Mouse (Mus musculus) limb, embryonic 10.5 days (tissue): Measurements from ENCODE around the gene Ppp2r5e. TPM values are rescaled to one million over a fixed set of nuclear protein-coding genes. Genes with fewer than 3 reads are reported as not detected.

Source experiments
- DNase-seq: peaks from one replicate; pipeline ENCODE4 v3.0.0-alpha.2; 2017; ENCODE audit warnings: low spot score
- H3K27ac ChIP-seq: fragments of 300-500 bp; sonication (generic); 2 replicates; pipeline ENCODE4 v1.5.1; 2016; ENCODE audit warnings: mild to moderate bottlenecking
- H3K27me3 ChIP-seq: fragments of 300-500 bp; sonication (generic); 2 replicates; pipeline ENCODE4 v1.6.1; 2016; ENCODE audit warnings: low read depth, mild to moderate bottlenecking; ENCODE audit not compliant: poor library complexity, severe bottlenecking
- H3K36me3 ChIP-seq: fragments of 300-500 bp; sonication (generic); 2 replicates; pipeline ENCODE4 v1.6.1; 2016; ENCODE audit warnings: mild to moderate bottlenecking, moderate library complexity
- H3K4me1 ChIP-seq: fragments of 300-500 bp; sonication (generic); 2 replicates; pipeline ENCODE4 v1.6.1; 2016
- H3K4me3 ChIP-seq: fragments of 300-500 bp; sonication (generic); 2 replicates; pipeline ENCODE4 v1.5.1; 2016; ENCODE audit warnings: mild to moderate bottlenecking, moderate library complexity
- H3K9me3 ChIP-seq: fragments of 300-500 bp; sonication (generic); replicated peaks from 2 replicates; pipeline ENCODE4 v1.6.1; 2016; ENCODE audit warnings: mild to moderate bottlenecking
- WGBS: fragments of 180-500 bp; shearing (Covaris S2); methylation state at CpG from one replicate; pipeline ENCODE4 v1.1.7; 2016; 5-methylcytosine and 5-hydroxymethylcytosine counted together
- polyA plus RNA-seq: library from polyadenylated mRNA; unstranded; fragments of >200 nt; fragmentation: Nextera tagmentation; extraction: Ambion mirVana; gene quantifications from 2 replicates; pipeline ENCODE4 v1.2.1, GENCODE M21; 2016

Ppp2r5e gene
- polyA plus RNA-seq, 1 experiment from 2014 or later = 12.7 TPM

- Histone ChIP-seq H3K4me1 (peaks cover 16% of the 10 kb centered on the region), H3K36me3 (no peaks in the 10 kb centered on the region), H3K9me3 (no peaks in the 10 kb centered on the region), H3K27me3 (no peaks in the 10 kb centered on the region), H3K4me3 (no peak overlapping the region), H3K27ac (no peak overlapping the region)
- no peak for DNase-seq
- 80% methylated on average over 2 of the region's 2 CpGs for WGBS
Measured at GRCm38 (mm10) chr12:75544666-75545065, 51.4 kb downstream of the Ppp2r5e start.

- H3K4me3 ChIP-seq = no peak overlapping the region
- no peak overlapping the region for H3K27ac ChIP-seq
- no peaks in the 10 kb centered on the region for H3K27me3 ChIP-seq
- H3K4me1 ChIP-seq = peaks cover 16% of the 10 kb centered on the region
- 91% methylated on average over 2 of the region's 2 CpGs for WGBS
- no peaks in the 10 kb centered on the region for H3K9me3 ChIP-seq
- no peak for DNase-seq
- H3K36me3 ChIP-seq = no peaks in the 10 kb centered on the region
Measured at GRCm38 (mm10) chr12:75544259-75544658, 51.8 kb downstream of the Ppp2r5e start.

- no peak overlapping the region for H3K27ac ChIP-seq
- 82% methylated on average over 3 of the region's 3 CpGs for WGBS
- H3K27me3 ChIP-seq = no peaks in the 10 kb centered on the region
- H3K9me3 ChIP-seq = no peaks in the 10 kb centered on the region
- H3K4me1 ChIP-seq = peaks cover 16% of the 10 kb centered on the region
- no peak overlapping the region for H3K4me3 ChIP-seq
- DNase-seq = no peak
- no peaks in the 10 kb centered on the region for H3K36me3 ChIP-seq
Measured at GRCm38 (mm10) chr12:75543346-75543745, 52.7 kb downstream of the Ppp2r5e start.

GRCm38 (mm10) chr12:75540621-75541171 lies 55.3 kb downstream of the Ppp2r5e start:
- Histone ChIP-seq H3K36me3 (no peaks in the 10 kb centered on the region), H3K27ac (no peak overlapping the region), H3K4me1 (peaks cover 12% of the 10 kb centered on the region), H3K4me3 (no peak overlapping the region), H3K9me3 (no peaks in the 10 kb centered on the region), H3K27me3 (no peaks in the 10 kb centered on the region)
- 90% methylated on average over 5 of the region's 5 CpGs for WGBS
- DNase-seq = no peak

- Histone ChIP-seq H3K4me1 (peaks cover 12% of the 10 kb centered on the region), H3K27ac (no peak overlapping the region), H3K27me3 (no peaks in the 10 kb centered on the region), H3K9me3 (no peaks in the 10 kb centered on the region), H3K36me3 (no peaks in the 10 kb centered on the region), H3K4me3 (no peak overlapping the region)
- no peak for DNase-seq
- 87% methylated on average over 3 of the region's 3 CpGs for WGBS
Measured at GRCm38 (mm10) chr12:75539228-75539627, 56.8 kb downstream of the Ppp2r5e start.

- DNase-seq = no peak
- Histone ChIP-seq H3K4me1 (peaks cover 8% of the 10 kb centered on the region), H3K36me3 (no peaks in the 10 kb centered on the region), H3K27ac (no peak overlapping the region), H3K4me3 (no peak overlapping the region), H3K9me3 (no peaks in the 10 kb centered on the region), H3K27me3 (no peaks in the 10 kb centered on the region)
- 83% methylated on average over 6 of the region's 6 CpGs for WGBS
Measured at GRCm38 (mm10) chr12:75537673-75538423, 58.2 kb downstream of the Ppp2r5e start.

GRCm38 (mm10) chr12:75537019-75537672 lies 58.9 kb downstream of the Ppp2r5e start:
- Histone ChIP-seq H3K4me3 (no peak overlapping the region), H3K9me3 (no peaks in the 10 kb centered on the region), H3K4me1 (peaks cover 8% of the 10 kb centered on the region), H3K27me3 (no peaks in the 10 kb centered on the region), H3K27ac (no peak overlapping the region), H3K36me3 (no peaks in the 10 kb centered on the region)
- no peak for DNase-seq
- 72% methylated on average over 7 of the region's 7 CpGs for WGBS

- Histone ChIP-seq H3K36me3 (no peaks in the 10 kb centered on the region), H3K9me3 (no peaks in the 10 kb centered on the region), H3K27me3 (no peaks in the 10 kb centered on the region), H3K27ac (no peak overlapping the region), H3K4me1 (peaks cover 8% of the 10 kb centered on the region), H3K4me3 (no peak overlapping the region)
- DNase-seq = no peak
- WGBS = 91% methylated on average over 7 of the region's 7 CpGs
Measured at GRCm38 (mm10) chr12:75536566-75536965, 59.5 kb downstream of the Ppp2r5e start.

GRCm38 (mm10) chr12:75533145-75533544 lies 62.9 kb downstream of the Ppp2r5e start:
- Histone ChIP-seq H3K27me3 (no peaks in the 10 kb centered on the region), H3K27ac (no peak overlapping the region), H3K36me3 (no peaks in the 10 kb centered on the region), H3K4me1 (no peaks in the 10 kb centered on the region), H3K9me3 (no peaks in the 10 kb centered on the region), H3K4me3 (no peak overlapping the region)
- DNase-seq = no peak

GRCm38 (mm10) chr12:75531895-75532294 lies 64.2 kb downstream of the Ppp2r5e start:
- Histone ChIP-seq H3K27ac (no peak overlapping the region), H3K9me3 (no peaks in the 10 kb centered on the region), H3K36me3 (no peaks in the 10 kb centered on the region), H3K4me3 (no peak overlapping the region), H3K4me1 (no peaks in the 10 kb centered on the region), H3K27me3 (no peaks in the 10 kb centered on the region)
- no peak for DNase-seq
- 92% methylated on average over 2 of the region's 2 CpGs for WGBS

- Histone ChIP-seq H3K4me3 (no peak overlapping the region), H3K9me3 (no peaks in the 10 kb centered on the region), H3K27me3 (no peaks in the 10 kb centered on the region), H3K4me1 (no peaks in the 10 kb centered on the region), H3K36me3 (0 out of 2 replicates have a peak, but pooled peaks cover 4% of the 10 kb centered on the region), H3K27ac (no peak overlapping the region)
- no peak for DNase-seq
- 87% methylated on average over 7 of the region's 7 CpGs for WGBS
Measured at GRCm38 (mm10) chr12:75528857-75529808, 66.9 kb downstream of the Ppp2r5e start.

GRCm38 (mm10) chr12:75528300-75528699 lies 67.7 kb downstream of the Ppp2r5e start:
- H3K27ac ChIP-seq = no peak overlapping the region
- no peak overlapping the region for H3K4me3 ChIP-seq
- H3K9me3 ChIP-seq = no peaks in the 10 kb centered on the region
- DNase-seq = no peak
- whole genome bisulfite sequencing = 86% methylated on average over 1 of the region's 1 CpGs
- 0 out of 2 replicates have a peak, but pooled peaks cover 4% of the 10 kb centered on the region for H3K36me3 ChIP-seq
- H3K27me3 ChIP-seq = no peaks in the 10 kb centered on the region
- H3K4me1 ChIP-seq = no peaks in the 10 kb centered on the region
